Mouse (Mus musculus) liver, postnatal 0 days (tissue): ENCODE measurements at regions not wholly inside any gene's neighbourhood (a gene's known extent, or its start where the extent isn't known, plus 50 kb on each side); places are given as distances from the start of the nearest gene placed in this dataset.

ENCODE experiments used
- CTCF ChIP-seq: sonication (generic); IDR thresholded peaks from 2 replicates; pipeline ENCODE4 v1.5.1; 2016; ENCODE audit warnings: antibody characterized with exemption, low read depth
- EP300 ChIP-seq: IDR thresholded peaks from 2 replicates; pipeline ENCODE4 v1.6.1; 2016; ENCODE audit warnings: antibody characterized with exemption, low read depth, mild to moderate bottlenecking

GRCm38 (mm10) chr4:71409867-71410266 lies 347.9 kb downstream of the Gm11232 start:
- no peak for TF ChIP-seq EP300
- TF ChIP-seq CTCF, result no peak
